Mouse (Mus musculus) left cerebral cortex, adult 2 months (tissue): Measurements from ENCODE around the gene Fbxl13. TPM values are rescaled to one million over a fixed set of nuclear protein-coding genes. Genes with fewer than 3 reads are reported as not detected.

Experiments used
- DNase-seq, 2 experiments: peaks; one replicate each; pipeline ENCODE4 v3.0.0; 2021 to 2022; ENCODE audit warnings: low spot score in 2 of 2, mixed read lengths in 1 of 2; ENCODE audit errors: extremely low spot score in 1 of 2
- H3K27ac ChIP-seq: fragments of 200-600 bp; 2 replicates; pipeline ENCODE4 v1.8.1; 2022
- H3K4me3 ChIP-seq: fragments of 200-600 bp; 2 replicates; pipeline ENCODE4 v1.8.1; 2022
- CTCF ChIP-seq: fragments of 200-600 bp; IDR thresholded peaks from 2 replicates; pipeline ENCODE4 v1.8.1; 2022; ENCODE audit warnings: antibody characterized with exemption, mild to moderate bottlenecking, moderate library complexity
- intact Hi-C: fragments of 180-260 bp; cut with DNase I; formaldehyde crosslinking; loops from one replicate; pipeline ENCODE4 v1.15.1; 2025
- total RNA-seq, 2 experiments: library from RNA; stranded (reverse); gene quantifications; 2 replicates each; pipeline ENCODE4 v1.2.3; 2021

Gene Fbxl13
- total RNA-seq, 2 experiments from 2014 or later, result 0.18 to 0.19 TPM

GRCm38 (mm10) chr5:21567784-21568183, 77.7 kb downstream of the Fbxl13 start:
- intact Hi-C loops, result no loop called here
- no peak for TF ChIP-seq CTCF
- no peak for DNase-seq

DNA sequence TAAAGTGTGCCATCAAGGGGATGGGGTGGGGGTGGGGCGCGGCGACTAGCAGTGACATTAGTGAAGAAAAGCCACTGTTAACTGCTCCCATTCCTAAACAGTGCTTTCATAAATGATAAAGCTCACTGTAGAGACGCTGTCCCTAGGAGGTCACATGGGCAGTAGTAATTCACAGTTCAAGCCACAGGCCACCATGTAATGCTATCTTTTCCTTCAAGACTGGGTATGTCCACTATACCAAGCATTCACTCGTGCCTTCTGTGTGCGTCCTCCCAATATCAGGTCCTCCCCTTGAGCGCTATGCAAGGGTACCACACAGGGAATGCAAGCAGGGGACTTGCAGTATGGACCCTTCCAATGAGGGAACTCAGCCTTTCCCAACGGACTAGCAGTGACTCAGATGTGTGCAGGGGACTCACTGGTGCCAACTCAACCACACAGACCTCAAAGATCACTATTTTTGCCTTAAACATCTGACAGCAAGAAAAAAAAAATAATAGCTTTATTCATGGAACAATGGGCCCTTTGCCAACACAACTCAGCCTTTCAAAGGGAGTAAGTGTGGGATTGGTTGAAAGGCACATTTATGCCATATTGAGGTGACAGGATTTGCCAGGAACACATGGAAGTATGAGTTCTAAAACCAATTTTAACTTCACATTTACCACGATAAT, 79.9 kb downstream of the Fbxl13 start:
- intact Hi-C loops, result no loop called here
- H3K4me3 ChIP-seq, result no peak overlapping the region
- no peak for TF ChIP-seq CTCF
- no peak for DNase-seq
- H3K27ac ChIP-seq, result no peak overlapping the region

More at GRCm38 (mm10) chr5:21567784-21568183, 77.7 kb downstream of the Fbxl13 start:
- Histone ChIP-seq H3K27ac (no peak overlapping the region), H3K4me3 (no peak overlapping the region)

- Histone ChIP-seq H3K27ac (no peak overlapping the region), H3K4me3 (no peak overlapping the region)
- no peak for DNase-seq
- TF ChIP-seq CTCF, result no peak
- intact Hi-C loops, result no loop called here
These were observed 81.5 kb downstream of the Fbxl13 start for GRCm38 (mm10) chr5:21563936-21564335.

GRCm38 (mm10) chr5:21556502-21556901, 88.9 kb downstream of the Fbxl13 start:
- no peak for TF ChIP-seq CTCF
- no peak overlapping the region for H3K27ac ChIP-seq
- DNase-seq, result no peak
- no peak overlapping the region for H3K4me3 ChIP-seq
- intact Hi-C loops, result no loop called here

DNA sequence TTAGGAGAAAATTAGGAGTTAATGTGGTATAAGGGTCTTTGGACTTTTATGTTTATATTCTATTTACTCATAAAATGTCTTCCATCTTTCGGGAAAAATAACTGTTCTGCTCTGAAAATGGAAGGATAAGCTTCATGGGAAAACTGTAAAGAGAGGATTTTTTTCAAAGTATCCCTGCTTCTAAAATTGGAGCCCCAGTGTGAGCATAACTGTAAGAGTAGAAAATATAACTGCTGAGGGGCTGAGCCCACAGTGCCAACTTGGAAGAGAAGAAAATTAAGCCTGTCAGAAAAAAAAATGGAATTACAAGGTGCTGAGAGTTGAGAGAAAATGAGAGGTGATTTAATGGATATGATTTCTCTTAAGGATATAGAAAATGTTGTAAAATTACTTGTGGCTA, 90.7 kb downstream of the Fbxl13 start:
- TF ChIP-seq CTCF, result no peak
- intact Hi-C loops, result no loop called here
- Histone ChIP-seq H3K27ac (peak overlapping the region; percentile 47; the same call in 1 of the 2 replicates), H3K4me3 (no peak overlapping the region)
- no peak for DNase-seq

GRCm38 (mm10) chr5:21553685-21554084, 91.7 kb downstream of the Fbxl13 start:
- no peak for TF ChIP-seq CTCF
- Histone ChIP-seq H3K4me3 (no peak overlapping the region), H3K27ac (no peak overlapping the region)
- intact Hi-C loops, result no loop called here
- DNase-seq, result no peak

DNA sequence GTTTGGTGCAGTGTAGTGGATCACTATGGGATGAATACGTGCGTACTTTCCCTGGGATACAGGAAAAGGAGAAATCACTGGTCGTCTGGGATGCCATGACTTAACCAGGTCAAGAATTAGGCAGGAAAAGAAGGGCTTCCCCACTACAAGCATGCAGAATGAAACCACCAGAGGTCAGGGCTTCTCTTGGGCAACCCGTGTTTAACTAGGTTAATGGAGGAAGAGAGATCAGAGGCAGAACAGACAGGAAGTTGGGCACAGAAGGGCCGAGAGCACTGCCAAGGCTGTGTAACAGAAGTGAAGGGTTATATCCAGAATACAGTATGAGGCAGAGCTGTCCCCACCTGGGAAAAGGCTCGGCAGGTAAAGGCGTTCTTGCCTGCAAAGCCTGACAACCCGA, 98.4 kb downstream of the Fbxl13 start:
- H3K27ac ChIP-seq, result no peak overlapping the region
- H3K4me3 ChIP-seq, result no peak overlapping the region
- no peak for TF ChIP-seq CTCF
- intact Hi-C loops, result no loop called here
- no peak for DNase-seq

GRCm38 (mm10) chr5:21545786-21546185, 99.6 kb downstream of the Fbxl13 start:
- no peak for DNase-seq
- no peak for TF ChIP-seq CTCF
- Histone ChIP-seq H3K4me3 (no peak overlapping the region), H3K27ac (no peak overlapping the region)
- intact Hi-C loops, result no loop called here

- no peak for TF ChIP-seq CTCF
- Histone ChIP-seq H3K27ac (no peak overlapping the region), H3K4me3 (no peak overlapping the region)
- intact Hi-C loops, result no loop called here
- DNase-seq, result no peak
These were observed 100.2 kb downstream of the Fbxl13 start for GRCm38 (mm10) chr5:21545227-21545626.

DNA sequence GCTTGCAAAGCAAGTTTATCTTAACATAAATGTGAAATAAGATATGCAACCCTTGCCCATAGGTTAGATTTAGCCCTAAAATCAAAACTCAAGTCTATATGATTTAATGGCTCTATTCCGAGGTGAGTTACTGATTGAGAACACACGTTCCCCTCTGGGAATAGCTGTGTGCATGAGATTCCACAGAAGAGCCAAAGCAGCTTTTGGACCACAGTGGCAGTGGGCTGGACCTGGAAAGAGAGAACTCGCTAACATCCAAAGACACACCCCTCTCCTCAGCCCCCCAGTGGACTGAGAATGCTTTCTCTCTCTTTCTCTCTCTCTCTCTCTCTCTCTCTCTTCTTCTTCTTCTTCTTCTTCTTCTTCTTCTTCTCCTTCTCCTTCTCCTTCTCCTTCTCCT, 100.6 kb downstream of the Fbxl13 start:
- intact Hi-C loops, result no loop called here
- H3K27ac ChIP-seq, result no peak overlapping the region
- no peak overlapping the region for H3K4me3 ChIP-seq
- TF ChIP-seq CTCF, result no peak
- DNase-seq, result no peak

DNA sequence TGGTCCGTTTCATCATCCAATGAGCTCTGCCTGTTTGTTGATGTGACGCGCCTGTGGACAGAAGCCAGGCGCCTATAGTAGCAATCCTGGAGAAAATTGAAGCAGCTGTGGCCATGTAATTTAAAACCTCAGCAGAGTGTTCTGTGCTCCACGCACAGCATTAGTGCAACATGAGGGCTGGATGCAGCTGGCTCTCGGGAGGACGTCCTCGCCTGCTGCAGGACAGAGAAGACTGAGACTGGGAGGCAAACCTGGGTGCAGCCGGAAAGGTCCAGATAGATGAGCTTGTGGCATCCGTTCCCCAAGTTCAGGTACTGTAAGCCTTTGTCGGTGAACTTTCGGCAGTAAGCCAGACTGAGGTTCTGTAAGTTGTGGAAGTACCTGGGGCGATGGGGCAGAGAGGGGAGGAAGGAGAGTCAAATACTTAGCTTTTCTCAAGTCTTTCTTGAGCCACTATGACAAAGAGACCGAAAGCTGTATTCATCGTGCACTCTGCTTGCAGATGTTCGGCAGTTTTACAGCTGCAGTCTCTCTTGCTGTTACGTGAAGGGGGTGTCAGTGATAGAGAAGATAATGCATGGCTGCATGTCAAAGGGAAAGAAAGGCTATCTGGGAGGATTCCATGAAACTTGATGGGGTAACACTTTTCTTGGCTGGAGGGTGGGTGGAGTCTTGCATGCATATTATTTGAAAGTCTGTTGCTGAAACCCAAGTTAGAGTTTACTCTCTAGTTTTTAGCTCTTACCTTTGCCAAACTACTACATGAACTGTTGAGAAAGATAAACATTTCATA, 101.8 kb downstream of the Fbxl13 start, which contains the start of gene Lrrc17:
TSS of gene Lrrc17 (plus strand) at position 151 of the 793 bp plus-strand sequence.
- Histone ChIP-seq H3K4me3 (no peak within 1 kb of the TSS), H3K27ac (no peak within 1 kb of the TSS)
- no peak for TF ChIP-seq CTCF
- no peak for DNase-seq
- intact Hi-C loops, result no loop called here

DNA sequence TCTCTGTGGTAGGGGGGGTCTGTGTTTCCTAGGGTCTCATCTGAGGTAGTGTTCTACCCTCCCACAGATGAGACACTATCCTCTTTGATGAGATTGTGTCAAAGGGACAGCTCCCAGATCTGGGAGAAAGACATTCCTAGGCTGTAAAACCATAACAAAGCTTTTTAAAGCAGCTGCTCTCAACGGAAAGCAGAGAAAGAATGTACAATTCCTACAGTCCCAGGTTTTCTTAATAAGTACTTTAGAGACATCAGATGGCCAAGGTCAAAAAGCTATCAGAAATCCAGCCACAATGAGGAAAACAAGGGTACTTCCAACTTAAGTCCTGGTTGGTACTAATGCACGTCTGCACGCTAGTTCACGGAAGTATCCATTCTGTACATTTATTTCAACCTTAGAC, 103.2 kb downstream of the Fbxl13 start:
- no peak for DNase-seq
- intact Hi-C loops, result no loop called here
- Histone ChIP-seq H3K4me3 (no peak overlapping the region), H3K27ac (no peak overlapping the region)
- TF ChIP-seq CTCF, result no peak

DNA sequence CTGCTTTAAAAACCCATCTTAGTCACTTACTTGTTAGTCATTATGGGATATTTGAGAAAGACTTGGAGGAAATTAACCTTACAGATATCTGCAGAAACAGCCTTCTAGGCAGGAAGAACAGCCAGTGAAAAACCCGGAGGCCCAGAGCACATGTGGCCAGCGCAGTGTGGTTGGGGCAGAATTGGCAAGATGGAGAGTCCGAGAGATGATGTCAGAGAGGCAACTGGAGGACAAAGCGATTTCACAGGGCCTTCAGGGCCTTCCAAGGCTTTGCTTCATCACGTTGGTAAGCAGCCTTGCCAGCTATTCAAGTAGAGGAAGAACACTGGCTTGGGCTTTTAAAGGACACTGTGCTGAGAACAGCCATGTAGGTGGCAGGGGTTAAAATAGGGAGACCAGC, 112.5 kb downstream of the Fbxl13 start:
- no peak for DNase-seq
- intact Hi-C loops, result no loop called here
- Histone ChIP-seq H3K4me3 (no peak overlapping the region), H3K27ac (no peak overlapping the region)
- no peak for TF ChIP-seq CTCF
